Mouse (Mus musculus): ENCODE measurements at regions not wholly inside any gene's neighbourhood (a gene's known extent, or its start where the extent isn't known, plus 50 kb on each side); places are given as distances from the start of the nearest gene placed in this dataset.

DNA sequence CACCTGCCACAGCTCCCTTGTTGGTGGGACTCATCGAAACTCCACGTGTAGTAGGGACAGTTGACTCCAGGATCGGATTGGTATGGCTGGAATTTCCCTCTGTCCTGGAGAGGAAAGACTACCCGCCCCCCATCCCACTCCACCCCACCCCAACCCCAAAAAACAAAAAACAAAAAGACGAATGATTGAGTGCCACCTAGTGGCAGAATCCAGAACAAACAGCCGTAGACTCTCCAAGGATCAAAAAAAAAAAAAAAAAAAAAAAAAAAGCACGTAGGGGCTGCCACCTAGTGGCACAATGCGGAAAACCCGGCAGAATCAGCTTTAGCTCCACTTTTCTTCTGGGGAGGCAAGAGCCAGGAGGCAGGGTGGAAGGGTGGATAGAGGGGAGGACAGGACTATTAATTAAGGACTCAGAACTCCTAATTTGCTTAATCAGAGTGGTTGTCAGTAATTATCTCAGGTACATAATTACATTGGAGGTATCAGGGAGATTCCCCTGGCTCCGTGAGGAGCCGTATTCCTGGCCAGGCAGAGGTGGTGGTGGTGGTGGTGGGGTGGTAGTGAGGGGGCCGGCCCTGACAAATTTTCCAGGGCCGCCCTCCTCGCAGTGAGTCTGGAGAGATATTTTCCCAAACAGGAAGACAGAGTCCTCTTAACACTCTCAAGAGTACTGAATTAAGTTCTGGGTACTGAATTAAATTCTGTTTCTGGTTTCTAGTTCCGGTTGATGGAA is 104.3 kb downstream of the Nucb2 start:
- TF ChIP-seq CTCF (IDR thresholded peaks at IDR 0.05) = peak; percentile 79
- no peak for TF ChIP-seq POLR2A (IDR thresholded peaks at IDR 0.05; ENCODE audit: insufficient read depth, low read depth, low read length)
- no peak for TF ChIP-seq EP300 (IDR thresholded peaks at IDR 0.05; ENCODE audit: insufficient read depth, low read depth, low read length)

Data from heart, adult 2 months (tissue).